Mouse (Mus musculus) right cerebral cortex, adult 18-20 months (tissue): ENCODE measurements around the gene Mfsd12.

Experiments used
- DNase-seq: peaks from one replicate; pipeline ENCODE4 v3.0.0; 2022; ENCODE audit warnings: mixed read lengths

Gene Mfsd12

GRCm38 (mm10) chr10:81383802-81384604 lies 26.7 kb downstream of the Mfsd12 start, which contains the start of the genes Dohh and Gm48551:
TSS of gene Dohh (plus strand) at chr10:81384428.
TSS of gene Gm48551 (plus strand) at chr10:81384466.
- peak; percentile 98 for DNase-seq

- DNase-seq, result no peak
These were observed 27.3 kb downstream of the Mfsd12 start for GRCm38 (mm10) chr10:81384605-81384982.

- no peak for DNase-seq
These were observed 28.5 kb downstream of the Mfsd12 start for GRCm38 (mm10) chr10:81385603-81386306.

- DNase-seq, result no peak
These were observed 30.4 kb downstream of the Mfsd12 start for GRCm38 (mm10) chr10:81387716-81388115.

GRCm38 (mm10) chr10:81388505-81389055 lies 31.3 kb downstream of the Mfsd12 start, which contains the start of gene Gm48552:
TSS of gene Gm48552 (plus strand) at chr10:81389005.
- DNase-seq, result no peak

- no peak for DNase-seq
These were observed 32.1 kb downstream of the Mfsd12 start for GRCm38 (mm10) chr10:81389373-81389772.

GRCm38 (mm10) chr10:81389801-81390677 lies 32.7 kb downstream of the Mfsd12 start:
- no peak for DNase-seq

- no peak for DNase-seq
These were observed 33.3 kb downstream of the Mfsd12 start for GRCm38 (mm10) chr10:81390678-81390965.

- no peak for DNase-seq
These were observed 35.0 kb downstream of the Mfsd12 start for GRCm38 (mm10) chr10:81392270-81392669.

- no peak for DNase-seq
These were observed 35.5 kb downstream of the Mfsd12 start, which contains the start of gene Smim24 for GRCm38 (mm10) chr10:81392781-81393185. TSS of gene Smim24 (plus strand) at chr10:81393051.

GRCm38 (mm10) chr10:81393456-81394063 lies 36.3 kb downstream of the Mfsd12 start:
- no peak for DNase-seq

GRCm38 (mm10) chr10:81395127-81395526 lies 37.8 kb downstream of the Mfsd12 start:
- DNase-seq, result no peak

GRCm38 (mm10) chr10:81395865-81396264 lies 38.6 kb downstream of the Mfsd12 start:
- DNase-seq, result no peak

GRCm38 (mm10) chr10:81396749-81397148 lies 39.5 kb downstream of the Mfsd12 start:
- no peak for DNase-seq

- no peak for DNase-seq
These were observed 42.0 kb downstream of the Mfsd12 start for GRCm38 (mm10) chr10:81399296-81399695.

- DNase-seq, result no peak
These were observed 42.6 kb downstream of the Mfsd12 start for GRCm38 (mm10) chr10:81399798-81400308.

GRCm38 (mm10) chr10:81400371-81401204 lies 43.3 kb downstream of the Mfsd12 start:
- DNase-seq, result no peak

- no peak for DNase-seq
These were observed 43.9 kb downstream of the Mfsd12 start for GRCm38 (mm10) chr10:81401205-81401520.

- DNase-seq, result peak; percentile 67
These were observed 44.4 kb downstream of the Mfsd12 start for GRCm38 (mm10) chr10:81401521-81402226.

GRCm38 (mm10) chr10:81402227-81402765 lies 45.0 kb downstream of the Mfsd12 start:
- DNase-seq, result no peak
